Mouse (Mus musculus) embryonic stem cell, embryonic (primary cell): ENCODE data around the gene Epo.

Source experiments
- CTCF ChIA-PET, 4 experiments: fragments of 300-600 bp in 2 of 4; fragments of 350-600 bp in 2 of 4; sonication (Branson Sonifier 250); formaldehyde crosslinking; loops; one replicate each; lab custom pipeline; 2022; ENCODE audit warnings: inconsistent platforms in 2 of 4; lab: Charles Lee
- POLR2A ChIA-PET, 4 experiments: fragments of 300-600 bp in 2 of 4; fragments of 350-600 bp in 2 of 4; sonication (Branson Sonifier 250); formaldehyde crosslinking; loops; one replicate each; lab custom pipeline; 2022; ENCODE audit warnings: antibody characterized with exemption in 4 of 4, inconsistent platforms in 1 of 4; lab: Charles Lee

Epo gene

DNA sequence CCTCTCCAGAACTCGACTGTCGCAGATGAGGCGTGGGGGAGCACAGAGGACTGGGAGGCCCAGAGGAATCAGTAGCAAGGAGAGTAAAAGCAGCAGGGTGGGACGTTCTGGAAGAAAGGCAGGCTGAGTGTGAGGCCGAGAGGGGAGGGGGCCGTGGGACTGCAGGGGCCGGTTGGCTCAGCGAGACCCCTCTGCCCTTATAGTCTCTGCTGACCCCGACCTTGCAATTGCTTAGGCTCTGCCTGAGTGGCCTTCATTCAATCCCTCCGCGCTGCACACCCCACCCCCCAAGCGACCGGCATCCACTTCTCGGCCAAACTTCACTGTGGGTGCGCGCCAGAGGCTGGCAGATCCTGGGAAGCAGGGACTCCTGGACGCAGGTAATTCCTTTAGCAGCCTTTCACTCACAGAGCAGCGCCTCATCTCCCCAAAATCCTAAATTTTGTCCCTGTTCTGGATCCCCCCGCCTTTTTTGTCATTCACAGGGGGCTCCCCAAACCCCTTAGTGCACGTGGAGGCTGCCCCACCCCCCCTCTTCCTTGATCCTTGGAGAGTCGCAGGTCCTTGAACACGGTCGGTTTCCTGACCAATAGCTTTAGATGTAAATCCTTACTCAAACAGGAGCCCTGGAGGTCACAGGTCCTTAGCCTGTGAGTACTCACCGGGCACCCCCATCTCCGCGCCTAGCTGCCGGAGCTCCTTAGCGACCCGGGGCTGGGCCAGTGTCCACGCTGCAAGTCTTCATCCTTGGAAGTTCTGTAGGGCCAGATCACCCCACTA lies 47.8 kb downstream of the Epo start:
- POLR2A ChIA-PET = interaction anchor here in 2 of 4 experiments (0.6 to 2.6 kb wide), 5 partner anchors 9 to 76 kb away, joined by 3 to 10 read pairs (median 3); partner anchors contain the start of gene Pop7 (in 1 of the 2)
- CTCF ChIA-PET = interaction anchor here in 3 of 4 experiments (0.6 to 3.5 kb wide), 6 partner anchors 17 to 543 kb away, joined by 3 to 19 read pairs (median 7); partner anchors contain the start of genes Pop7 (in 2 of the 3) and Slc12a9 (in 1 of the 3)

DNA sequence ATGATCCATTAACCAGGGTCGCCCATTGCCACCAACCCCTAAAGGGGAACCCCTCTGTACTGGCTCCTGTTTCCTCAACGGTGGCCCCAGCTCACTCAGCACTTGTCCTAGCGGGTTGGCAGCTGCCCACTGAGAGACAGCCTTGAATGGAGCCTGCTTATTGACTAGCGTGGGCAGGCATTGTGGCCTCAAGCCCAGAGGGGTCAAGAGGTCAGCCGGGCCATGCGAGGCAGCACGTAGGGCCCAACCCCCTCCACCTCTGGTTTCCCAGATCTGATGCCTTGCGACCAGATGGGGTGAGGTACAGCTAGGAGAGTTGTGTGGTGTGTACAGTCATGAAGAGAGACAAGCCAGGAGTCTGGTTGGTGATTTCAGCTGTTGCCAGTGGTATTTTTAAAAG lies 51.1 kb downstream of the Epo start:
- ChIA-PET CTCF (interaction anchor here in 3 of 4 experiments (0.7 to 1.5 kb wide), 4 partner anchors 12 to 194 kb away, joined by 3 to 5 read pairs (median 4); partner anchors contain the start of gene Ache (in 1 of the 3)), POLR2A (interaction anchor here in 1 of 4 experiments (0.6 kb wide), 1 partner anchor 811 kb away, joined by 3 read pairs; no protein-coding TSS in a partner anchor)

GRCm38 (mm10) chr5:137481138-137481537 lies 51.9 kb downstream of the Epo start:
- ChIA-PET POLR2A (interaction anchor here in 1 of 4 experiments (0.7 kb wide), 1 partner anchor 478 kb away, joined by 4 read pairs; no protein-coding TSS in a partner anchor), CTCF (interaction anchor here in 3 of 4 experiments (0.7 to 1.2 kb wide), 4 partner anchors 12 to 176 kb away, joined by 3 to 10 read pairs (median 3); no protein-coding TSS in a partner anchor)

GRCm38 (mm10) chr5:137476964-137477363 lies 56.1 kb downstream of the Epo start, which contains the start of gene Zan:
Gene Zan (minus strand): TSS chr5:137477064.
- ChIA-PET CTCF (interaction anchor here in 1 of 4 experiments (1.2 kb wide), 1 partner anchor 190 kb away, joined by 4 read pairs; the partner anchor contains the start of gene Ache), POLR2A (interaction anchor here in 1 of 4 experiments (0.6 kb wide), 1 partner anchor 8 kb away, joined by 3 read pairs; no protein-coding TSS in a partner anchor)

DNA sequence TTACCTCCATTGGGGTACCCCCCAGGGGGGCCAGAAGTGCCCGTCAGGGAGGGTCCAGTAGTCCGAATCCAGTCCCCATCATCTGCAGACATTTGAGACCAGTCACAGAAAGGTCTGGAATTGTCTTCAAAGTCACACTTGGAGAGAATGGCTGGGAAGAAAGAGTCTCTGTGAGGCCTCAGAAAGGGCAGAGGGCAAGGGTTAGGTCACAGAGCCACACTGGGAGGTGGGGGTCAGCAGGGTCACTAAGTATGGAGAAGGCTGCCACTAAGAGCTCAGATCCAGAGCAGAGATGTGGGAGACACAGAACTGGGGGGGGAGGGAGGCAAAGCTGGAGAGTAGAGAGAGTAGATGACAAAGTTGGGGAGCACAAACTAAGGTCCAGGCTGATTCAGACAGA lies 58.7 kb downstream of the Epo start:
- ChIA-PET CTCF (interaction anchor here in 1 of 4 experiments (0.7 to 1.3 kb wide), 2 partner anchors 15 to 178 kb away, joined by 3 to 4 read pairs; no protein-coding TSS in a partner anchor), POLR2A (interaction anchor here in 2 of 4 experiments (0.6 to 0.7 kb wide), 2 partner anchors 47 to 133 kb away, joined by 3 to 4 read pairs; no protein-coding TSS in a partner anchor)

- ChIA-PET POLR2A (interaction anchor here in 1 of 4 experiments (1.2 kb wide), 1 partner anchor 180 kb away, joined by 3 read pairs; no protein-coding TSS in a partner anchor), CTCF (no interaction called here)
These were observed 60.7 kb downstream of the Epo start for GRCm38 (mm10) chr5:137472252-137472904.

- CTCF ChIA-PET = interaction anchor here in 2 of 4 experiments (0.6 to 0.8 kb wide), 2 partner anchors 10 to 48 kb away, joined by 3 read pairs; no protein-coding TSS in a partner anchor
- POLR2A ChIA-PET = interaction anchor here in 1 of 4 experiments (1.2 kb wide), 1 partner anchor 35 kb away, joined by 3 read pairs; the partner anchor contains the start of gene Pop7
These were observed 66.1 kb downstream of the Epo start for GRCm38 (mm10) chr5:137466946-137467345.

DNA sequence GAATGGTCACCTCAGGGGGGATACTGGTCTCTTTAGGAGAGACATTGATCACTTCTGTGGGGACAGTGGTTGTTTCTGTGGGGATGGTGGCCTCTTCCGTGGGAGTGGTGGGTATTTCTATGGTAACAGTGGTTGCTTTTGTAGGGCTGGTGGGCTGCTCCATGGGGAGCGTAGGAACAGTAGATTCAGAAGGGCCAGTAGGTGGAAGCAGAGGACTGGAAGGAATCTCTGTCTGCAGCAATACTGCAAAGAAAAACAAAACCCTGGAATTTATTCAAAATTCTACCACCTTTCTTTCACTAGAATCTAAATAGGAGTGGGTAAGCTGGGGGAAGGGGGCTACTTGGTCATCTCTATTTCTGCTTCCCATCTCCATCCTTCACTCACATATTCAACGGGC lies 68.0 kb downstream of the Epo start:
- CTCF ChIA-PET = no interaction called here
- POLR2A ChIA-PET = no interaction called here

- CTCF ChIA-PET = no interaction called here
These were observed 77.0 kb downstream of the Epo start for GRCm38 (mm10) chr5:137455866-137456591.

GRCm38 (mm10) chr5:137455206-137455605 lies 77.8 kb downstream of the Epo start:
- ChIA-PET POLR2A (no interaction called here), CTCF (interaction anchor here in 1 of 4 experiments (0.6 kb wide), 1 partner anchor 168 kb away, joined by 9 read pairs; the partner anchor contains the start of gene Ache)

More at GRCm38 (mm10) chr5:137455866-137456591, 77.0 kb downstream of the Epo start:
- POLR2A ChIA-PET = no interaction called here

DNA sequence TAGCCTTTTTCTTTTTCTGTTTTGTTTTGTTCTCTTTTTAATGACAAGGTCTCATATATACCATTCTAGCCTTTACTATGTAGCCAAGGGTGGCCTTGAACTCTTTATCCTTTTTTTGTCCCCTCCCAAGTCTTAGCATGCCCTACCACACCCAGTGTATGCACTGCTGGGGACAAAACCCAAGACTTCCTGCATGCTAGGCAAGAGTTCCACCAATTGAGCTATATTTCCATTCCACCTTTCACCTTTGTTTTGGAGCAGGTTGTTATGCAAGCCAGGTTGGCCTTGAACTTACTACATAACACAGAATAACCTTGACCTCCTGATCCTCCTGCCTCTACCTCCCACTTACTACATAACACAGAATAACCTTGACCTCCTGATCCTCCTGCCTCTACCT lies 87.5 kb downstream of the Epo start:
- POLR2A ChIA-PET = interaction anchor here in 2 of 4 experiments (0.9 to 1.6 kb wide), 4 partner anchors 12 to 488 kb away, joined by 3 read pairs; no protein-coding TSS in a partner anchor

GRCm38 (mm10) chr5:137440216-137440855 lies 92.7 kb downstream of the Epo start:
- CTCF ChIA-PET = interaction anchor here in 1 of 4 experiments (1.0 kb wide), 1 partner anchor 62 kb away, joined by 4 read pairs; the partner anchor contains the start of gene Pop7
- POLR2A ChIA-PET = interaction anchor here in 1 of 4 experiments (0.6 kb wide), 1 partner anchor 25 kb away, joined by 3 read pairs; no protein-coding TSS in a partner anchor

More for the DNA sequence above, 87.5 kb downstream of the Epo start:
- CTCF ChIA-PET = interaction anchor here in 1 of 4 experiments (0.6 kb wide), 1 partner anchor 94 kb away, joined by 3 read pairs; no protein-coding TSS in a partner anchor

- POLR2A ChIA-PET = interaction anchor here in 3 of 4 experiments (0.5 to 1.4 kb wide), 10 partner anchors 11 to 312 kb away, joined by 3 to 8 read pairs (median 3); partner anchors contain the start of genes Ephb4 (in 1 of the 3), Nyap1 (in 1 of the 3), Pop7 (in 1 of the 3) and Tsc22d4 (in 1 of the 3)
- CTCF ChIA-PET = interaction anchor here in 1 of 4 experiments (0.6 kb wide), 1 partner anchor 311 kb away, joined by 6 read pairs; no protein-coding TSS in a partner anchor
These were observed 99.2 kb downstream of the Epo start for GRCm38 (mm10) chr5:137433889-137434288.
